Mouse (Mus musculus): ENCODE results near the gene Aldh3b3.

Aldh3b3 gene

GRCm38 (mm10) chr19:3975866-3976265 is 17.4 kb downstream of the Aldh3b3 start:
- no peak for DNase-seq

GRCm38 (mm10) chr19:3980309-3980708 is 21.9 kb downstream of the Aldh3b3 start:
- DNase-seq = peak; percentile 70

DNA sequence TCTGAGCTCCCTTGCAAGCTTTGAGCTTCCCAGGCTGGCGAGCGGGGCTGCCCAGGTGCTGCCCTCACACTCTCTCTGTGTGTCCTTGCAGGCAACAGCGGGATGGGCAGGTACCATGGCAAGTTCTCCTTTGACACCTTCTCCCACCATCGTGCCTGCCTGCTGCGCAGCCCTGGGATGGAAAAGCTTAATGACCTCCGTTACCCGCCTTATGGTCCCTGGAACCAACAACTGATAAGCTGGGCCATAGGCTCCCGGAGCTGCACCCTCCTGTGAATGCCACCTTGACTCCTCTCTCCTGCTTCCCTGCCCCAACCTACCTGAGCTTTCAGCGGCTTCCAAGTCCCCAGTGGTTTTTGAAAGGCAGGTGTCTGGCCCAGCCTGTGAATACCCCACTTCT is 22.5 kb downstream of the Aldh3b3 start:
- no peak for DNase-seq

DNA sequence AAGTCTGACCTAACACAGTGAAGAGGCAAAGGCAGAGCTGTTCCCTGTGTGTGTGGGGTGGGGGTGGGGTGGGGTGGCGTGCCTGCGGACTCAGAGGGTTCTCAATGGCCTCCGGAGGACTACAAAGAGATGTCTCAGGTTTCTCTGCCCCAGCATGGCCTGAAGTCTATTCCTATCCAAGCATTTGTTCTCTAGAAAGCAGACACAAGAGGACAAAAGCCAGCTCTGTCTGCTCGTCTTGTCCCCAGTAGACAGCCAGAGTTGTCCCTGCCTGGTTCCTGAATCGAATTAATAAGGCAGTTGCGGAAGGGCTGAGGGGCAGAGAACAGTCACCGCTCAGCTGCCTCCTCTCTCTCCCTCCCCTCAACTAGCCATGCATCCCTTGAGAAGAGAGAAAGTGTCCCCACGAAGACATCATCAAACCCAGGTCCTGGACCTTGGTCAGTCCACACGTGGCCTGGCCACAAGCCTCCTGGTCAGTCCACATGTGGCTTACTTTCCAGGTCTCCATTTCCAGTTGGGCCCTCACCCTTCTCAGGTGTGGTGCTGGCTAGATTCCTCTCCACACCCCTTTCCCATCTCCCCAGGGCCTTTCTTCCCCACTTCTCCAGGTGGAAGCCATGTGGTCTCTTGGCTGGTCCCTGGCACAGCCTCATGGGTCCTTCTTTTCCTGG is 25.2 kb downstream of the Aldh3b3 start:
- no peak for DNase-seq

GRCm38 (mm10) chr19:3985261-3985681 is 26.8 kb downstream of the Aldh3b3 start:
- DNase-seq = no peak

GRCm38 (mm10) chr19:3986334-3986733 is 27.9 kb downstream of the Aldh3b3 start, which contains the start of gene Acy3:
Gene Acy3 (plus strand): TSS chr19:3986570.
- no peak for DNase-seq

GRCm38 (mm10) chr19:3988066-3988465 is 29.6 kb downstream of the Aldh3b3 start:
- no peak for DNase-seq

- no peak for DNase-seq
Measured at GRCm38 (mm10) chr19:3988750-3989149, 30.3 kb downstream of the Aldh3b3 start.

DNA sequence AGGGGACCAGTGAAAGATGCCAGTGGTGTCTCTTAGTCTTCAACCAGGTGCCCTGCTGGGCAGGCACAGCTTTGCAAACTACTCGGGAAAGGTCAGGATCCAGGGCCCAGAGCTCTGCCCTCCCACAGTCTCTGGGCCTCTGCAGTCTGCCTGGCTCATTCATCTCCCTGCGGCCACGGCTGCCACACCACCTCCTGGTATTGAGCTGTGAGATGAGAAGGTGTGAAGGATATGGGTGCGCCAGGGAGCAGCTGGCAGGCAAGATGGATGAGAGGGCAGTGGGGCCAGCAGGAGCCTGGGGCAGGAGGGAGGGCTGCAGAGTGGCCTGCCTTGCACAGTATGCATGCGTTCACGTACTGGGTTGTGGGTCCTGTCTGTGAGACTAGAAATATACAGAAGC is 32.4 kb downstream of the Aldh3b3 start:
- no peak for DNase-seq

DNA sequence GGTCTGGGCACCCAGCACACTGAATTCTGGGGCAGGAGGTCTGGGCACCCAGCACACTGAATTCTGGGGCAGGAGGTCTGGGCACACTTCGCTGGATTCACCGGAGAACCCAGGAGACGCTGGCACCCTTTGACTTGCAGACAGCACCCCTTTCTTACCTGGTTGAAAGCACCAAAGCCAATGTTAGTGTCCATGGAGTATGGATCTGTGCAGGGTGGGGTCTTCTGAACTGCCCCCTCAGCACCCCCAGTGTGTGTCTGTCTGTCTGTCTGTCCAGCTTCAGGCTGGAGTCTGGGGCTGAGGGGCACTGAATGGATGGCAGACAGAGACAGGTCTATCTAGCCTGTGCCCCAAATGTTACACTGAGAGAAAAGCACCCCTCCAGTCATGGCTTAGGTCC is 33.1 kb downstream of the Aldh3b3 start:
- DNase-seq = no peak

DNA sequence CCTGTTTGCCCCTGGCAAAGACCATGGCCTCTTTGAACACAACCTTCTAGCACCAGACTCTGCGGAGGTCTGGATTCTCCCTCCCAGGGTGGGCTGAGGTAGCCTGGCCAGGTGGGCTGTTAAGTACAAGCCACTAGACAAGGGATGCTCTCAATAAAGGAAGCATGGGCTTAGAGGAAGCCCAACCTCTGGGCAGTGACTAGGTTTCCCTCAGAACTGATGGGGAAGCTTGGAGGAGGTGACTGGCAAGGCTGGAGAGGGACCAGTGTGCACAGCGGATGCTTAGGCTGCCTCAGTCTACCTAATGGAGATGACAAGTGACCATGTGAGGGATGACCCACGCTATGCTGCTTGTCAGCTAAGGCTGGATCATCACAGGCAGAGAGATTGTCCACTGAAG is 33.5 kb downstream of the Aldh3b3 start:
- no peak for DNase-seq

DNA sequence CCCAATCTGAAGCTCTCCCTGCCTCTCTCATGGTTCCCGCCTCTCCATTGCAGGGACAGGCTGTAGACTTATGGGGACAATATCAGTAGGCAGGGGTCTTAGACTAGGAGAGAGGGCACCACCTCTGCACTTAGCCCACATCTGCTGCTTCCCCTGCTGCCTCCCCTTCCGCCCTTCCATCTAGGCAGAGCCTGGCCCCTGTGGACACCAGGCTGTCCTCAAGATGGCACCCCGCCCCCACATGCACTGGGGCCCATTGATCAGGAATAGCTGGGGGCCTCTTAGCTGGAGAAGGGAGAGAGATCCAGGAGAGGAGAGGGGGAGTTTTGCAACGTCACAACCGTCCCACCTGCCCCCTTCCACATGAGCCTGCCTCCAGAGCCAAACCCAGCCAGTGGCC is 34.0 kb downstream of the Aldh3b3 start, which contains the start of gene Tbx10:
Gene Tbx10 (plus strand): TSS at position 337 of the 400 bp plus-strand sequence.
- no peak for DNase-seq

- no peak for DNase-seq
Measured at GRCm38 (mm10) chr19:3994932-3995331, 36.5 kb downstream of the Aldh3b3 start.

- DNase-seq = no peak
Measured at GRCm38 (mm10) chr19:3995505-3995904, 37.1 kb downstream of the Aldh3b3 start.

- DNase-seq = no peak
Measured at GRCm38 (mm10) chr19:3996106-3996505, 37.7 kb downstream of the Aldh3b3 start.

GRCm38 (mm10) chr19:3996747-3997146 is 38.3 kb downstream of the Aldh3b3 start:
- no peak for DNase-seq

DNA sequence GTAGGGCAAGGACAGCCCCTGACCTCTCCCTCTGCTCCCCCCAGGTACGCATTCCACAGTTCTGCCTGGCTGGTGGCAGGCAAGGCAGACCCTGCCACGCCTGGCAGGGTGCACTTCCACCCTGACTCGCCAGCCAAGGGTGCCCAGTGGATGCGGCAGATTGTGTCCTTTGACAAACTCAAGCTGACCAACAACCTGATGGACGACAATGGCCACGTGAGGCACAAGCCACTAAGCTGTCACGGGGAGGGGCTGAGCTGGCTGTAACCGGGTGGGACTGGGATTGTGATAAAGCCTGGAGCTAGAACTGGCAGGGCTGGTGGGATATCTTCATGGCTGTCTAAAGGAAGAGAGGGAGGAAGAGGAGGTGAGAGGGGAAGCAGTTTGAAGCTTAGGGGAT is 38.8 kb downstream of the Aldh3b3 start:
- no peak for DNase-seq

- no peak for DNase-seq
Measured at GRCm38 (mm10) chr19:3998335-3998734, 39.9 kb downstream of the Aldh3b3 start.

GRCm38 (mm10) chr19:3999121-3999730 is 40.8 kb downstream of the Aldh3b3 start:
- DNase-seq = no peak

GRCm38 (mm10) chr19:4000119-4000900 is 41.9 kb downstream of the Aldh3b3 start, which contains the start of the genes Nudt8 and Gm49405:
Gene Nudt8 (plus strand): TSS chr19:4000580.
Gene Gm49405 (plus strand): TSS chr19:4000626.
- DNase-seq = peak; percentile 89

DNA sequence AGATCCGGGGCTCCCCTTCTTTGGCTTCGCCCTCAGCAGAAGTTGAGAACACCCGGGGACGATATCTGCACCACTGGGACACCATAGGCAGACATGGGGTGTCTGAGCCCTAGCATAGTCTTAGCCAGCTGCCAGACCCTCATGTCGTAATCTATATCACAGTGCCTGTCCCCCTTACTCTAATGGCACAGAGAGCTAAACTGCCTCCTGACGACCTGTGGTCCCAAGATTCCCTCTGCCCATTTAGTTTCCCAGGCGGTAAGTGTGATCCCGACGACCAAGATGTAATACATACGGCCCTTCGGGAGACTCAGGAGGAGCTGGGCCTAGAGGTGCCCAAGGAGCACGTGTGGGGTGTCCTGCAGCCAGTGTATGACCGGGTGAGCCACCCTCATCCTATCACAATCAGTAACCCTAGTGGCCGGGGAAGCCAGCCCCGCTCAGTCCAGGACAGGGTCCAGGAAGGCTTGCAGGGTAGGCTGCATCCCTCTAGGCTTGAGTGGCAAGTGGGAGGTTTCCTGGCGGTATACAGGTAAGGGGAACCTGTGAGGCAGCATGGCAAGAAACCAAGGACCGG is 42.6 kb downstream of the Aldh3b3 start:
- no peak for DNase-seq

DNA sequence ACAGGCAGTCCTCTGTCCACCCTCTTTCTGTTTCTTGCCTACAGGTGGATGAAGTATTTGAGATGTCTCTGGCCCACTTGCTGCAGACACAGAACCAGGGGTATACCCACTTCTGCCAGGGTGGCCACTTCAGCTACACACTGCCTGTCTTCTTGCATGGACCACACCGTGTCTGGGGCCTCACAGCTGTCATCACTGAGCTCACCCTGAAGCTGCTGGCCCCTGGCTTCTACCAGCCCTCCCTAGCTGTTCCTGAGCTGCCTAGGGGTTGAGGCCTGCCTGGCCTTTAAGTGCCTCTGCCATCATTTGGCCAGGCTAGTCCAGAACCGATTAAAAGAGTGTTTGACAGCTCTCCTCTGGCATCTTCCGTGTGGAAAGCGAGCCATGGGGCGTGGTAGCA is 43.3 kb downstream of the Aldh3b3 start:
- no peak for DNase-seq

DNA sequence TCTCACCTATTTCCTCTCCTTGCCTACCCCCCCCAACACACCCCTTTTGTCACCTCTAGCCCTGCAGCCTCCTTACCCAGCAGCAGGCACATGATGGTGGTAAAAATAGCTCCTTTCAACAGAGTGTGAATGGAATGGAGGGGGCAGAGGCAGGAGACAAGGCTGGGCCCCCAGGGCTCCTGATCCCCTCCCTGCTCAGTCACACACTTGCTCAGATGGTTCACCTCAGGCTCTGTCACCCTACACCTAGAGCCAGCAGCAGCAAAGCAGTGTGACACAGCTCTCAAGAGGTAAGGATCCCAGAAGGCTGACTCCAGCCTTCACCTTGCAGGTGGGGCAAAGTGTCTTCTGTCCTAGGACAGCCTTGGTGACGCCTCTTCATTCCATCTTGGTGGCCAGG is 44.7 kb downstream of the Aldh3b3 start, which contains the start of gene Doc2g:
Gene Doc2g (plus strand): TSS at position 202 of the 400 bp plus-strand sequence.
- no peak for DNase-seq

Measured in right cerebral cortex, postnatal 4 days (tissue).